Mouse (Mus musculus): Measurements from ENCODE around the gene Adat3.

GRCm38 (mm10) chr10:80604001-80604509 is 1.4 kb downstream of the Adat3 start:
- TF ChIP-seq CTCF (IDR thresholded peaks at IDR 0.05; ENCODE audit: low read depth) (0 out of 2 replicates have a peak, but pooled peaks have one; percentile 11), EP300 (IDR thresholded peaks at IDR 0.05; ENCODE audit: low read depth) (no peak)

Data from liver, postnatal 0 days (tissue).